Mouse (Mus musculus) E14TG2a.4 (cell line): ENCODE measurements around the gene Zranb1.

ENCODE experiments used
- CTCF ChIP-seq: conservative IDR thresholded peaks from 2 replicates; pipeline ENCODE4 v1.5.1; 2014; ENCODE audit warnings: low read length
- POU5F1 ChIP-seq: IDR thresholded peaks from 2 replicates; pipeline ENCODE4 v1.6.1; 2014; ENCODE audit warnings: low read length, borderline replicate concordance

- TF ChIP-seq CTCF (no peak), POU5F1 (no peak)
These were observed 78.7 kb downstream of the Zranb1 start for GRCm38 (mm10) chr7:133009676-133010075.
